Mouse (Mus musculus): ENCODE results near the gene Rnaseh2b.

The Rnaseh2b gene

GRCm38 (mm10) chr14:62292488-62293339 is at the start of gene Rnaseh2b, which contains the start of gene Dleu7:
Gene Rnaseh2b (plus strand): TSS chr14:62292589.
Gene Dleu7 (minus strand): TSS chr14:62293047.
- DNase-seq: peak; percentile 54

GRCm38 (mm10) chr14:62243530-62243929 is 48.9 kb upstream of the Rnaseh2b start:
- no peak for DNase-seq

- peak; percentile 36 for DNase-seq
Measured at GRCm38 (mm10) chr14:62245557-62245956, 46.8 kb upstream of the Rnaseh2b start.

GRCm38 (mm10) chr14:62248345-62248744 is 44.0 kb upstream of the Rnaseh2b start:
- DNase-seq: no peak

- no peak for DNase-seq
Measured at GRCm38 (mm10) chr14:62248796-62249195, 43.6 kb upstream of the Rnaseh2b start.

- no peak for DNase-seq
Measured at GRCm38 (mm10) chr14:62249251-62249650, 43.1 kb upstream of the Rnaseh2b start.

GRCm38 (mm10) chr14:62250046-62250445 is 42.3 kb upstream of the Rnaseh2b start:
- no peak for DNase-seq

GRCm38 (mm10) chr14:62251999-62252398 is 40.4 kb upstream of the Rnaseh2b start:
- DNase-seq: peak; percentile 72

- DNase-seq: peak; percentile 42
Measured at GRCm38 (mm10) chr14:62254371-62254770, 38.0 kb upstream of the Rnaseh2b start.

GRCm38 (mm10) chr14:62256066-62256465 is 36.3 kb upstream of the Rnaseh2b start:
- DNase-seq: no peak

GRCm38 (mm10) chr14:62258125-62258524 is 34.3 kb upstream of the Rnaseh2b start:
- DNase-seq: no peak

GRCm38 (mm10) chr14:62258978-62259536 is 33.3 kb upstream of the Rnaseh2b start:
- DNase-seq: peak; percentile 53

GRCm38 (mm10) chr14:62270698-62271396 is 21.5 kb upstream of the Rnaseh2b start:
- no peak for DNase-seq

- DNase-seq: no peak
Measured at GRCm38 (mm10) chr14:62273604-62274003, 18.8 kb upstream of the Rnaseh2b start.

GRCm38 (mm10) chr14:62282974-62283373 is 9.4 kb upstream of the Rnaseh2b start:
- no peak for DNase-seq

GRCm38 (mm10) chr14:62288731-62289130 is 3.7 kb upstream of the Rnaseh2b start:
- no peak for DNase-seq

- DNase-seq: no peak
Measured at GRCm38 (mm10) chr14:62291406-62291987, 892 bp upstream of the Rnaseh2b start.

GRCm38 (mm10) chr14:62292166-62292487 is 262 bp upstream of the Rnaseh2b start:
- DNase-seq: no peak

GRCm38 (mm10) chr14:62298808-62299207 is 6.4 kb downstream of the Rnaseh2b start:
- no peak for DNase-seq

GRCm38 (mm10) chr14:62300031-62300430 is 7.6 kb downstream of the Rnaseh2b start:
- peak; percentile 16 for DNase-seq

GRCm38 (mm10) chr14:62307555-62307954 is 15.2 kb downstream of the Rnaseh2b start:
- no peak for DNase-seq

GRCm38 (mm10) chr14:62309026-62309425 is 16.6 kb downstream of the Rnaseh2b start:
- no peak for DNase-seq

- no peak for DNase-seq
Measured at GRCm38 (mm10) chr14:62311672-62312071, 19.3 kb downstream of the Rnaseh2b start.
